Mouse (Mus musculus) liver, embryonic 11.5 days (tissue): ENCODE results near the gene Adamts8. TPM values are rescaled to one million over a fixed set of nuclear protein-coding genes. Genes with fewer than 3 reads are reported as not detected.

Experiments
- ATAC-seq: fragments of 200-750 bp; cut with Nextera tagmentation; replicated peaks from 2 replicates; pipeline ENCODE4 v1.8.0; 2017; ENCODE audit warnings: moderate number of reproducible peaks, mild to moderate bottlenecking, moderate TSS enrichment, moderate library complexity; ENCODE audit not compliant: low FRiP score
- DNase-seq: peaks from one replicate; pipeline ENCODE4 v3.0.0-alpha.2; 2017; ENCODE audit warnings: low spot score
- H3K27ac ChIP-seq: fragments of 300-500 bp; sonication (generic); 2 replicates; pipeline ENCODE4 v1.5.1; 2014; ENCODE audit warnings: mild to moderate bottlenecking, low read depth, low read length, control low read depth
- H3K27me3 ChIP-seq: fragments of 300-500 bp; sonication (generic); replicated peaks from 2 replicates; pipeline ENCODE4 v1.6.1; 2014; ENCODE audit warnings: low read length, mixed read lengths; ENCODE audit not compliant: control insufficient read depth, insufficient read depth
- H3K36me3 ChIP-seq: fragments of 300-500 bp; sonication (generic); 2 replicates; pipeline ENCODE4 v1.6.1; 2014; ENCODE audit warnings: mild to moderate bottlenecking, low read length, moderate library complexity, mixed read lengths; ENCODE audit not compliant: control insufficient read depth, insufficient read depth
- H3K4me1 ChIP-seq: fragments of 300-500 bp; sonication (generic); replicated peaks from 2 replicates; pipeline ENCODE4 v1.6.1; 2014; ENCODE audit warnings: low read length, mixed read lengths; ENCODE audit not compliant: control insufficient read depth, insufficient read depth
- H3K4me2 ChIP-seq: fragments of 300-500 bp; sonication (generic); 2 replicates; pipeline ENCODE4 v1.6.1; 2014; ENCODE audit warnings: mild to moderate bottlenecking, control low read depth, moderate library complexity
- H3K4me3 ChIP-seq: fragments of 300-500 bp; sonication (generic); 2 replicates; pipeline ENCODE4 v1.5.1; 2014; ENCODE audit warnings: low read depth, low read length, control low read depth
- H3K9ac ChIP-seq: fragments of 300-500 bp; sonication (generic); 2 replicates; pipeline ENCODE4 v1.6.1; 2014; ENCODE audit warnings: low read depth, low read length, control low read depth
- H3K9me3 ChIP-seq: fragments of 300-500 bp; sonication (generic); 2 replicates; pipeline ENCODE4 v1.6.1; 2016; ENCODE audit warnings: low read length, inconsistent platforms, mixed read lengths; ENCODE audit not compliant: control insufficient read depth
- WGBS: fragments of 180-500 bp; shearing (Covaris S2); extraction: QIAGEN DNeasy Blood & Tissue Kit; methylation state at CpG from one replicate; pipeline ENCODE4 v1.1.7; 2014; 5-methylcytosine and 5-hydroxymethylcytosine counted together
- polyA plus RNA-seq: library from polyadenylated mRNA; unstranded; fragments of >200 nt; fragmentation: Nextera tagmentation; extraction: Ambion mirVana; gene quantifications from 2 replicates; pipeline ENCODE4 v1.2.1, GENCODE M21; 2014

Adamts8 gene
- polyA plus RNA-seq, 1 experiment from 2014 or later = 0.12 TPM

DNA sequence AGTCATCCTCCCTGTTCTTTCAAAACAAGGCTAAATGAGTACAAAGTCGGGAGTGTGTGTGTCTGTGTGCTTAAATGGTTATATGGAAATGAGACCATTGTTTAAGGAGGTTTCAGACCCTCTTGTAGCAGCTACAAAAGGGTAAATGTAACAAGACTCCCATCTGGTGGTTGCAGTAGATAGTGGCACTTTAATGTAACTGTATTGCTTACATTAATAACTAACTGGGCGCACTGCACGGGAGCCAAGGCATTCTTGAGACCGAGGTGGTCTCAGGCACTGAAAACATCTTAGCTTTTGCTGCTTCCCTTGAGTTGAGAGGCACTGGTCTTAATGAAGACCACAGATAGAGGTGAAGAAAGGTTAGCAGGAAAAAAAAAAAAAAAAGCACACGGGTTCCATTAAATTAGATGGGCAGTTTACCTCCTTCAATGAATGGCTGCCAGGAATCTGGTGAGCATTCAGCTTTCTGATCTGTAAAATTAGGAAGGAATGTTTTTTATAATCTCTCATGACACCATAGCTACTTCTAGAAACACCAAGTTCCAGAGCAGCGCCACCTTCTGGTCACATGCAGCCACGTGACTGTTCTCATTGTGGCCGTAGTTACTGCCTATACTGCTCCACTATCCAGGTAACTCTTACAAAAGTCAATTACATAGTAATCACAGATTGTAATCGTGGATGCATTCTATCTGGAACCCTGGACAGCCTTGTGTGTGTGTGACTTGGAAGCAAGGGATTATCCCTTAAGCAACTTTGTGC, 5.5 kb upstream of the Adamts8 start:
- 27% methylated on average over 9 of the region's 9 CpGs for WGBS
- no peaks in the 10 kb centered on the region for H3K4me1 ChIP-seq
- ATAC-seq (no peak), DNase-seq (no peak)
- no peak overlapping the region for H3K27ac ChIP-seq
- no peak overlapping the region for H3K9ac ChIP-seq
- no peaks in the 10 kb centered on the region for H3K36me3 ChIP-seq
- H3K4me3 ChIP-seq = no peak overlapping the region
- no peaks in the 10 kb centered on the region for H3K9me3 ChIP-seq
- H3K4me2 ChIP-seq = no peak overlapping the region
- peaks cover 15% of the 10 kb centered on the region for H3K27me3 ChIP-seq

DNA sequence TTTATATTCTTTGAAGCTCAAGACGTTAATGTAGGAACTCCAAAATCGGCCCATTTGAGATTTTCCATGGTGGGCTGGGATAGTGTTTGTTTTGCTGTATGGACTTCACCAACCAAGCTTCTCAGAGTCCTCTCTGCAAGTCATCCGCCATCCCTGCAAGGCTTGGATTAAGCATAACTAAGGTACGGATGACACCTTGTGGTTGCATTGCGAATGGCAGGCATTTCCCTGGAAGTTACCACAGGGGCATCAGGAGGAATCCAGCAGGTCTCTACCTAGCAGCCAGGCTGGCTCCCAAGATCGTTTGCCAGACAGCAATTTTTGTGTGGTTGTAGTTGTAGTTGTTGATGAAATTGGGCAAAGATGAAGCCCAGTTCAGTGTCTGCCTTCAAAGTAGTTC, 2.0 kb upstream of the Adamts8 start:
- no peaks in the 10 kb centered on the region for H3K36me3 ChIP-seq
- H3K27ac ChIP-seq = no peak overlapping the region
- 7% methylated on average over 6 of the region's 6 CpGs for WGBS
- peak; percentile 64 for DNase-seq
- no peaks in the 10 kb centered on the region for H3K9me3 ChIP-seq
- no peak overlapping the region for H3K4me3 ChIP-seq
- H3K4me1 ChIP-seq = no peaks in the 10 kb centered on the region
- H3K4me2 ChIP-seq = no peak overlapping the region
- no peak for ATAC-seq
- H3K27me3 ChIP-seq = peaks cover 49% of the 10 kb centered on the region
- H3K9ac ChIP-seq = no peak overlapping the region

DNA sequence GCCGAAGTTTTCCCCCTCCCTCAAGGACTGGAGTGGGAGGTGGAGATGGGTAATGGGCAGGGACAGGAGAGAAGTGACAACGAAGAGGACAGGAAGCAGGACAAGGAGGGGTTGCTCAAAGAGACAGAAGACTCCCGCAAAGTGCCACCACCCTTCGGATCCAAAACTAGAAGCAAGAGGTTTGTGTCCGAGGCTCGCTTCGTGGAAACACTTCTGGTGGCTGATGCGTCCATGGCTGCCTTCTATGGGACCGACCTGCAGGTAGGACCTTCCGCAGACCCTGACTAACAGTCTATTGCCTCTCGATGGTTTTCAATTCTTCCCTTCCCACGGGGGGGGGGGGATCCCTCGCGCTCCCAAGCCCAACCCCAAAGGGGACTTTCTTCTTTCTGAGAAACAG, 979 bp downstream of the Adamts8 start:
- H3K9me3 ChIP-seq = no peaks in the 10 kb centered on the region
- H3K27me3 ChIP-seq = peaks cover 56% of the 10 kb centered on the region
- peak overlapping the region; percentile 87 for H3K4me2 ChIP-seq
- ATAC-seq (no peak), DNase-seq (no peak)
- no peak overlapping the region for H3K27ac ChIP-seq
- WGBS = 4% methylated on average over 14 of the region's 14 CpGs
- H3K9ac ChIP-seq = no peak overlapping the region
- H3K4me3 ChIP-seq = peak overlapping the region; percentile 51
- H3K36me3 ChIP-seq = no peaks in the 10 kb centered on the region
- H3K4me1 ChIP-seq = no peaks in the 10 kb centered on the region

DNA sequence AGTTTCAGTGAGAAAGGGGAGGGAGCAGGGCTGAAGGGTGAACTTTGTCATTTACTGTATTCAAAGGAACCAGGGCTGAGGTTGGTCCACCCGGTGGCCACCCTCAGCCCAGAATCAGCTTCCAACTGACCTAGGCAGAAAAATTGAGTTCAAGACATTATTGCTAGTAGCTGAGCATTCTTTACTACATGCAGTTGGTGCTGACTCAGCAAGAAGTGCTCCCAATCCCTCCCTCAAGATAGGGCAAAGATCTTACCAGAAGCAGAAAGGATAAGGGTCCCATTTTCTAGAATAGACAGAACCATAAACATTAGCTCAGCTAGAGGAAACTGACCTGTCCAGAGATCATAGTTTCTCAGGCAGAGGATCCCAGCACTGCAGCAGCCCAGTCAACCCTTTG, 1.9 kb downstream of the Adamts8 start:
- H3K4me2 ChIP-seq = no peak overlapping the region
- no peak overlapping the region for H3K27ac ChIP-seq
- H3K9me3 ChIP-seq = no peaks in the 10 kb centered on the region
- 48% methylated on average over 1 of the region's 1 CpGs for WGBS
- H3K27me3 ChIP-seq = peaks cover 56% of the 10 kb centered on the region
- no peaks in the 10 kb centered on the region for H3K4me1 ChIP-seq
- no peaks in the 10 kb centered on the region for H3K36me3 ChIP-seq
- DNase-seq = no peak
- H3K9ac ChIP-seq = no peak overlapping the region
- H3K4me3 ChIP-seq = no peak overlapping the region
- no peak for ATAC-seq

DNA sequence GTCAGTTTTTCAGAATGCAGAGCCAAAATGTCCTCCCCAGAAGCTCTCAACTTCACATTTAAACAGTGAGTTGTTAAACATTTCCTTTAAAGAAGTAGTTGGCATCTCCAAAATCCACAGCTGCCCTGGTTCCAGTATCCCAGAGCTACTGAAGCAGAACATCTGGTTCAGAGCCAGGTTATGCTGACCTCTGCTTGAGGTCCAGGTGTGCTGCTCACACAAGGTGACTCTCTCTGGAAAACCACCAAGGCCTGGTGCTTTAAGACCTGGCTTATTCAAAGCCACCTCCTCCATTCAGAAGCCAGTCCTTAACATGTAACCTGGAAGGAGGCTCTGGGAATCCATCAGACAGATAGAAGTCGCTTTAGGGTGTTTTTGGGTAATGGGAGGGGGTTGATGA, 2.9 kb downstream of the Adamts8 start:
- H3K27me3 ChIP-seq = peaks cover 56% of the 10 kb centered on the region
- no peak overlapping the region for H3K4me2 ChIP-seq
- no peaks in the 10 kb centered on the region for H3K9me3 ChIP-seq
- H3K4me3 ChIP-seq = no peak overlapping the region
- H3K27ac ChIP-seq = no peak overlapping the region
- WGBS = 48% methylated on average over 1 of the region's 1 CpGs
- ATAC-seq = no peak
- no peaks in the 10 kb centered on the region for H3K4me1 ChIP-seq
- no peak for DNase-seq
- no peaks in the 10 kb centered on the region for H3K36me3 ChIP-seq
- no peak overlapping the region for H3K9ac ChIP-seq

DNA sequence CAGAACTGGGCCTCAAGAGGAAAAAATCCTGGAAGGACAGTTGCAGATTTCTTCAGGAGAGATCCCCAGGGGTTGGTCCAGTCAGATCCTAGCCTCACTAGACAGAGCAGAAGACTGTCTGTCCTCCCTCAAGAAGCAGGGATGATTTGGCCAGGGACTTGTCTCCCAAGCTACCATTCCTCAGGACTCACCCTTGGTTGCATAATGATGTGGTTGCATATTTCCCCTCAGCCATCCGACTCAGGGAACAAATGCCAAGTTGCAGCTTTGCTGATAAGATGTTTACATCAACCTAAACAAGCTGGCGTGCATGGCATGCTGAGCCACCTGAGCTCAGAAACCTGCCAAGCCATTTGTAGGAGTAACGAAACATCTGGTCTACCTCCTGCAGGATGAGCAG, 7.1 kb downstream of the Adamts8 start:
- DNase-seq (no peak), ATAC-seq (no peak)
- Histone ChIP-seq H3K9ac (no peak overlapping the region), H3K36me3 (no peaks in the 10 kb centered on the region), H3K27ac (no peak overlapping the region), H3K9me3 (no peaks in the 10 kb centered on the region), H3K27me3 (peaks cover 15% of the 10 kb centered on the region), H3K4me3 (no peak overlapping the region), H3K4me2 (no peak overlapping the region), H3K4me1 (no peaks in the 10 kb centered on the region)
- 67% methylated on average over 3 of the region's 3 CpGs for WGBS

DNA sequence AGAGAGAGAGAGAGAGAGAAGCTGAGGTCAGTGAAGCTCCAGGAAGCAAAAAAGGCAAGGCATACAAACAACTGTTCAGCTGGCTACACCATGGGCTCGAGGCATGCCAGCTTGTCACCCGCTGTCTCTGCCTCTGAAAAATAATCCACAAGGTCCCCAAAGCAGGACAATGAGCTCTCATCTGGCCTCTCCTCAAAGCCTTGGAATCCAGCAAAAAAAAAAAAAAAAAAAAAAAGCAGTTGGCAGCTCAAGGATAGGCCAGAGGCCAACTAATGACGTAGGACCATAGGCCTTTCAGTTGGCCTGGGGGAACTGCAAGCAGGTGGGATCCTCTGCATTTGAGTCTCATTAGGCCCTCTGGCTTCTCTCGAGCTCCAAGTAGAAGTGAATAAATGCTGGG, 7.6 kb downstream of the Adamts8 start:
- H3K4me1 ChIP-seq = no peaks in the 10 kb centered on the region

DNA sequence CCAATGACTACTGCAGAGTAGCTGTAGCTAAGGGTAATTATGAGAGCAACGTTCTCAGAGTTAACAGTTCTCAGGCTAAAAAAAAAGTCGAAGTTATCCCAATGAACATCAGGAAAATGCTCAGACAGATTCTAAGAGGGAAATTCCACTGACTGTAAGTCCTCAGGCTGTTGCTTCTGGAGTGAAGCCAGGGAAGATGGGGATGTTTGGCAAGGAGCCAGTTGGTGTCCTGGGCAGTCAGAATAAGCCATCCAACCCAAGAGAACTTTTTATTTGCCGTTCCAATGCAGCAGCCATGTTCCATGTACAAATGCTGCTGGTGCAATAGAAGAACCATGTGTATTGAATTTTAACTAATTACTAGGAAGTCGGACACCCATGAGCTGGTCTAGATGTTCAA, 8.2 kb downstream of the Adamts8 start:
- 80% methylated on average over 4 of the region's 4 CpGs for WGBS

More for the DNA sequence above, 7.6 kb downstream of the Adamts8 start:
- Histone ChIP-seq H3K9me3 (no peaks in the 10 kb centered on the region), H3K4me2 (no peak overlapping the region), H3K27me3 (peaks cover 10% of the 10 kb centered on the region), H3K27ac (no peak overlapping the region), H3K4me3 (no peak overlapping the region), H3K9ac (no peak overlapping the region), H3K36me3 (no peaks in the 10 kb centered on the region)
- WGBS = 84% methylated on average over 4 of the region's 4 CpGs
- ATAC-seq (no peak), DNase-seq (no peak)

DNA sequence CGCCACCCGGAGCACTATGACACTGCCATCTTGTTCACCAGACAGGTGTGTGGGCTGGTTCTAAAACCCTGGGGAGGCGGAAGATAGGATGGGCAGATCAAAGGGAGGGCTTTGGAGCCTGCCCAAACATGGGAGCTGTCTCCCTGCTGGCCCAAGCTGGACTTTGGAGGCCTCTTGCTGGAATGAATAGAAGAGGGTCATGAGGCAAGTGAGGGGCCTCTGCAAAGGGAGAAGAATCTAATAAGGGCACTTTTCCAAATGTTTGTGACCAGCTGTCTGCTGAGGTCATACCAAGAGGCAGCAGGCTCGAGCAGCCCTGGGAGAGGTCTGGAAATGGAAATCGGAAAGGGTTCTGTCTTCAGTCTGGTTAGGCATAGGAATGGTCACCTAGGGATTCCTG, 9.1 kb downstream of the Adamts8 start:
- Histone ChIP-seq H3K27me3 (0 out of 2 replicates have a peak, but pooled peaks cover 3% of the 10 kb centered on the region), H3K4me2 (no peak overlapping the region), H3K9me3 (no peaks in the 10 kb centered on the region), H3K4me3 (no peak overlapping the region), H3K27ac (no peak overlapping the region), H3K9ac (no peak overlapping the region), H3K36me3 (no peaks in the 10 kb centered on the region), H3K4me1 (no peaks in the 10 kb centered on the region)
- ATAC-seq (no peak), DNase-seq (no peak)
- 81% methylated on average over 5 of the region's 5 CpGs for WGBS

More for the DNA sequence above, 8.2 kb downstream of the Adamts8 start:
- no peaks in the 10 kb centered on the region for H3K4me1 ChIP-seq
- no peak overlapping the region for H3K9ac ChIP-seq
- H3K27me3 ChIP-seq = peaks cover 4% of the 10 kb centered on the region; the same call in 1 of the 2 replicates
- H3K27ac ChIP-seq = no peak overlapping the region
- no peak overlapping the region for H3K4me2 ChIP-seq
- DNase-seq (no peak), ATAC-seq (no peak)
- no peak overlapping the region for H3K4me3 ChIP-seq
- H3K36me3 ChIP-seq = no peaks in the 10 kb centered on the region
- H3K9me3 ChIP-seq = no peaks in the 10 kb centered on the region
